Mouse (Mus musculus) MEL (cell line): ENCODE results near the gene Dcst1. TPM values are rescaled to one million over a fixed set of nuclear protein-coding genes. Genes with fewer than 3 reads are reported as not detected.

ENCODE experiments used
- DNase-seq: peaks from one replicate; pipeline ENCODE4 v3.0.0; 2011; ENCODE audit warnings: low read depth, low spot score
- H3K27ac ChIP-seq: 2 replicates; pipeline ENCODE4 v1.5.1; 2012; ENCODE audit warnings: low read depth, mild to moderate bottlenecking, control low read depth, low read length, moderate library complexity; ENCODE audit not compliant: control insufficient read depth
- H3K27me3 ChIP-seq, 2 experiments: fragments of 150-350 bp in 1 of 2; sonication (generic) in 1 of 2; 2 replicates each; pipeline ENCODE4 v1.6.1; 2012; ENCODE audit warnings: low read length in 2 of 2, mild to moderate bottlenecking in 2 of 2, improper control_type of control experiment in 1 of 2, moderate library complexity in 1 of 2; ENCODE audit not compliant: insufficient read depth in 2 of 2, control insufficient read depth in 1 of 2
- H3K36me3 ChIP-seq, 2 experiments: 2 replicates each; pipeline ENCODE4 v1.6.1; 2012 to 2014; ENCODE audit warnings: low read length in 2 of 2, improper control_type of control experiment in 1 of 2, inconsistent platforms in 1 of 2, mild to moderate bottlenecking in 1 of 2; ENCODE audit not compliant: insufficient read depth in 2 of 2, control insufficient read depth in 1 of 2
- H3K4me1 ChIP-seq, 2 experiments: fragments of 150-350 bp in 1 of 2; sonication (generic) in 1 of 2; 2 replicates each; pipeline ENCODE4 v1.6.1; 2012; ENCODE audit warnings: low read length in 2 of 2, improper control_type of control experiment in 1 of 2, mild to moderate bottlenecking in 1 of 2; ENCODE audit not compliant: insufficient read depth in 2 of 2, control insufficient read depth in 1 of 2
- H3K4me3 ChIP-seq, 2 experiments: fragments of 150-350 bp in 1 of 2; sonication (generic) in 1 of 2; 2 replicates each; pipeline ENCODE4 v1.5.1; 2012; ENCODE audit warnings: low read depth in 2 of 2, low read length in 2 of 2, mild to moderate bottlenecking in 2 of 2, moderate library complexity in 2 of 2, control low read depth in 1 of 2, improper control_type of control experiment in 1 of 2; ENCODE audit not compliant: control insufficient read depth in 1 of 2, insufficient read depth in 1 of 2
- H3K79me2 ChIP-seq: 2 replicates; pipeline ENCODE4 v1.6.1; 2012; ENCODE audit warnings: mild to moderate bottlenecking, low read length, moderate library complexity; ENCODE audit not compliant: control insufficient read depth, poor library complexity, insufficient read depth
- H3K9ac ChIP-seq: 2 replicates; pipeline ENCODE4 v1.6.1; 2012; ENCODE audit warnings: low read depth, mild to moderate bottlenecking, control low read depth, low read length, moderate library complexity; ENCODE audit not compliant: control insufficient read depth, poor library complexity, severe bottlenecking
- H3K9me3 ChIP-seq: fragments of 150-350 bp; sonication (generic); replicated peaks from 2 replicates; pipeline ENCODE4 v1.6.1; 2012; ENCODE audit warnings: mild to moderate bottlenecking, low read length, improper control_type of control experiment, moderate library complexity; ENCODE audit not compliant: insufficient read depth
- BHLHE40 ChIP-seq: IDR thresholded peaks from 2 replicates; pipeline ENCODE4 v1.6.1; 2012; ENCODE audit warnings: low read depth, mild to moderate bottlenecking, inconsistent platforms, low read length, improper control_type of control experiment, borderline replicate concordance
- CHD1 ChIP-seq: IDR thresholded peaks from 2 replicates; pipeline ENCODE4 v1.6.1; 2012; ENCODE audit warnings: low read depth, mild to moderate bottlenecking, inconsistent platforms, low read length, improper control_type of control experiment
- E2F4 ChIP-seq: IDR thresholded peaks from 2 replicates; pipeline ENCODE4 v1.6.1; 2011; ENCODE audit warnings: low read depth, low read length, improper control_type of control experiment, borderline replicate concordance
- ELF1 ChIP-seq: IDR thresholded peaks from 2 replicates; pipeline ENCODE4 v1.6.1; 2014; ENCODE audit warnings: low read depth, mild to moderate bottlenecking, inconsistent platforms, low read length, improper control_type of control experiment, moderate library complexity
- ETS1 ChIP-seq: IDR thresholded peaks from 2 replicates; pipeline ENCODE4 v1.6.1; 2012; ENCODE audit warnings: low read depth, mild to moderate bottlenecking, inconsistent platforms, low read length, improper control_type of control experiment, moderate library complexity
- GABPA ChIP-seq: IDR thresholded peaks from 2 replicates; pipeline ENCODE4 v1.6.1; 2012; ENCODE audit warnings: low read depth, mild to moderate bottlenecking, inconsistent platforms, low read length, improper control_type of control experiment, moderate library complexity
- JUND ChIP-seq: IDR thresholded peaks from 2 replicates; pipeline ENCODE4 v1.6.1; 2011; ENCODE audit warnings: low read depth, mild to moderate bottlenecking, improper control_type of control experiment, low read length
- KAT2A ChIP-seq: conservative IDR thresholded peaks from 2 replicates; pipeline ENCODE4 v1.6.1; 2012; ENCODE audit warnings: low read depth, low read length, improper control_type of control experiment, inconsistent platforms
- MAX ChIP-seq: IDR thresholded peaks from 2 replicates; pipeline ENCODE4 v1.6.1; 2011; ENCODE audit warnings: low read length, improper control_type of control experiment
- MAZ ChIP-seq: IDR thresholded peaks from 2 replicates; pipeline ENCODE4 v1.6.1; 2012; ENCODE audit warnings: low read depth, mild to moderate bottlenecking, inconsistent platforms, low read length, improper control_type of control experiment
- MXI1 ChIP-seq: IDR thresholded peaks from 2 replicates; pipeline ENCODE4 v1.6.1; 2011; ENCODE audit warnings: mild to moderate bottlenecking, low read depth, low read length, improper control_type of control experiment
- NELFE ChIP-seq: IDR thresholded peaks from 2 replicates; pipeline ENCODE4 v1.6.1; 2011; ENCODE audit warnings: low read depth, low read length, improper control_type of control experiment
- NRF1 ChIP-seq: IDR thresholded peaks from 2 replicates; pipeline ENCODE4 v1.6.1; 2014; ENCODE audit warnings: low read depth, mild to moderate bottlenecking, inconsistent platforms, low read length, improper control_type of control experiment, moderate library complexity; ENCODE audit not compliant: poor library complexity, insufficient read depth, severe bottlenecking
- POLR2A ChIP-seq, 2 experiments: IDR thresholded peaks; 2 replicates each; pipeline ENCODE4 v1.6.1; 2011 to 2012; ENCODE audit warnings: low read length in 2 of 2, mild to moderate bottlenecking in 2 of 2, control low read depth in 1 of 2, improper control_type of control experiment in 1 of 2, low read depth in 1 of 2, moderate library complexity in 1 of 2; ENCODE audit not compliant: control insufficient read depth in 1 of 2, insufficient read depth in 1 of 2, poor library complexity in 1 of 2
- RCOR1 ChIP-seq: IDR thresholded peaks from 2 replicates; pipeline ENCODE4 v1.6.1; 2012; ENCODE audit warnings: low read depth, mild to moderate bottlenecking, inconsistent platforms, low read length, improper control_type of control experiment
- SIN3A ChIP-seq: IDR thresholded peaks from 2 replicates; pipeline ENCODE4 v1.6.1; 2012; ENCODE audit warnings: low read length, improper control_type of control experiment, inconsistent platforms
- SMC3 ChIP-seq: IDR thresholded peaks from 2 replicates; pipeline ENCODE4 v1.6.1; 2011; ENCODE audit warnings: low read depth, low read length, improper control_type of control experiment
- TAL1 ChIP-seq: IDR thresholded peaks from 2 replicates; pipeline ENCODE4 v1.6.1; 2012; ENCODE audit warnings: mild to moderate bottlenecking, inconsistent platforms, low read length, moderate library complexity, mixed read lengths
- USF1 ChIP-seq: IDR thresholded peaks from 2 replicates; pipeline ENCODE4 v1.6.1; 2014; ENCODE audit warnings: low read depth, mild to moderate bottlenecking, inconsistent platforms, low read length, improper control_type of control experiment, moderate library complexity
- USF2 ChIP-seq, 2 experiments: IDR thresholded peaks; 2 replicates each; pipeline ENCODE4 v1.6.1; 2011 to 2012; ENCODE audit warnings: improper control_type of control experiment in 2 of 2, low read length in 2 of 2, borderline replicate concordance in 1 of 2, inconsistent platforms in 1 of 2, low read depth in 1 of 2, mild to moderate bottlenecking in 1 of 2; ENCODE audit not compliant: insufficient read depth in 1 of 2
- ZNF384 ChIP-seq: IDR thresholded peaks from 2 replicates; pipeline ENCODE4 v1.6.1; 2012; ENCODE audit warnings: low read depth, mild to moderate bottlenecking, inconsistent platforms, low read length, improper control_type of control experiment
- polyA plus RNA-seq, 2 experiments: library from polyadenylated mRNA; stranded (reverse) in 1 of 2; unstranded in 1 of 2; fragments of >175 nt in 1 of 2; fragments of >200 nt in 1 of 2; gene quantifications; 2 replicates each; pipeline versions ENCODE4 v1.2.1 to v1.2.4; 2012; ENCODE audit warnings: low replicate concordance in 2 of 2, low read depth in 1 of 2; ENCODE audit not compliant: insufficient read length in 2 of 2, insufficient read depth in 1 of 2, missing spikeins in 1 of 2
- total RNA-seq: library from RNA; depleted of rRNA; stranded (reverse); fragments of 300-350 nt; gene quantifications from 2 replicates; pipeline ENCODE4 v1.2.3, GENCODE M21; 2012

Gene Dcst1
- total and polyA plus RNA-seq, 3 experiments, result 0.08 to 0.29 TPM; not detected in 1

DNA sequence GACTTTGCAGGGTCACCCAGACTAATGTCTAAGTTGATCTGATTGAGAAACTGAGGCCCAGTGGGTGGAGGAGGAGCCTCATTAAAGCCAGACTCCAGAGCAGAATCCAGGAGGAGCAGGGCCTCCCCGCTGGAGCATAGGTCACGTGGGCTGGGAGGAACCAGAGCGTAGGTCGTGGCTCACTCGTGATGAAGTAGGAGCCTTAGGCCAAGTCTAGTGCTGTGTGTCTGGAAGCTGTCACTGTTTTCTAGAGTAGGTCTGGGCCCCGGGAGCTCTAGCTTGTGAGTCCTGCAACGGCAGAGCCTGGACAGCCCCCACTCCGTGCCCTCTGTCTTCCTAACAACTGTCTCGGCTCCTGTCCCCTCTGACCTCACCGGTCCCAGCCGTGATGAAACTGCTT, 2.3 kb upstream of the Dcst1 start:
- Histone ChIP-seq H3K9me3 (no peaks in the 10 kb centered on the region), H3K9ac (no peak overlapping the region), H3K27ac (no peak overlapping the region), H3K27me3 (peaks cover 14 to 19% of the 10 kb centered on the region in 2 experiments), H3K4me1 (no peaks in the 10 kb centered on the region), H3K79me2 (no peaks in the 10 kb centered on the region), H3K36me3 (no peaks in the 10 kb centered on the region)
- DNase-seq, result no peak
- TF ChIP-seq USF1 (0 out of 2 replicates have a peak, but pooled peaks have one; percentile 21), ZNF384 (no peak), ETS1 (no peak), SIN3A (no peak), CHD1 (no peak), TAL1 (no peak), MAZ (no peak)
- TF ChIP-seq, all 39 proteins: peak for 1
- H3K4me3 ChIP-seq, result no peak overlapping the region

DNA sequence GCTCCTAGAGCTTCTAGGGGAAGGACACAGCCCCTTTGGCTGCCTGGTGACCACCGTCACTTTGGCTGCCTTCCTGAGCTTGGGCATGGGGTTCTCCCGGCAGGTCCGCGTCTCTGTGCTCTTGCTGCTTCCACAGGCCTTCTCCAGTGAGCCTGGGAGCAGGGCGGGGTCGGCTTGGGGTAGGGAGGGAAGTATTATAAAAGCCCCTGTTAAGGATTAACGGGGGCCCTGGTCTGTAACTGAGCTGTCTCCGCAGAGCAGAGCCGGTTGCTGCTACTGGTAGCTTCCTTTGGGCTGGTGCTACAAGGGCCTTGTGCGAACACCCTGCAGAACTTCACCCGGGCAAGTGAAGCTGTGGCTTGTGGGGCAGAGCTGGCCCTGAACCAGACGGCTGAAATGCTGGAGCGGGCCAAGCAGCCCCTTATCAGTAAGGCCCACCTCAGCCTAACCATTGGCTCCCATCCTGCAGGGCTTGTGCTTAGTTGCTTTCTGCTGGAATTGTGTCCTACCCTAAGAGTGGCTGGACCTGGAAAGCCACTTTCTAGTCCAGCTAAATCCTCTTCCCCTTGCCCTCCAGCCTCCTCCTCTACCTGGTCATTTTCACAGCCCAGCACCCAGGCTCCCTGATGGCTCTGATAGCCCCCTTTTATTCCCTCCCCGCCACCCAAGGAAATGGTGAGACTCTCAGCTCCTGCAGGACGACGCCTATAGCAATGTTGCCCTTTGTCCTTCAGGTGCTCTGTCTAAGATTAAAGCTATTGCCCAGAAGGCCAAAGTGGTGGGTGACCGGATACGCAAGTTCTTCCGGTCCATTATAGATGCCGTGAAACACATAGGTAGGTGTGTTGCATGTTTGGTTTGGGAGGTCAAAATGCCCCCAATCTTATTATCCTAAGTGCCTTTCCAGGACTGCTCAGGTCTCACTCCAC, 697 bp upstream of the Dcst1 start:
- Histone ChIP-seq H3K9ac (no peak overlapping the region), H3K9me3 (no peaks in the 10 kb centered on the region), H3K79me2 (no peaks in the 10 kb centered on the region), H3K36me3 (no peaks in the 10 kb centered on the region), H3K27me3 (peaks cover 14 to 19% of the 10 kb centered on the region in 2 experiments), H3K27ac (no peak overlapping the region), H3K4me1 (no peaks in the 10 kb centered on the region), H3K4me3 (no peak overlapping the region)
- TF ChIP-seq NRF1 (no peak), MAX (no peak), JUND (no peak), CHD1 (no peak), E2F4 (no peak), SMC3 (no peak), BHLHE40 (no peak), MXI1 (no peak), NELFE (no peak), KAT2A (no peak), GABPA (no peak), USF2 (IDR thresholded peaks at IDR 0.05; ENCODE audit: borderline replicate concordance in 1 of 2, insufficient read depth in 1 of 2, low read depth in 1 of 2, low read length in 2 of 2) (no peak), RCOR1 (no peak), TAL1 (no peak), ZNF384 (no peak), ELF1 (no peak), MAZ (no peak), POLR2A (IDR thresholded peaks at IDR 0.05; ENCODE audit: control insufficient read depth in 1 of 2, insufficient read depth in 1 of 2, low read depth in 1 of 2, low read length in 2 of 2, poor library complexity in 1 of 2) (no peak)
- no peak for DNase-seq
